Mouse (Mus musculus): ENCODE results near the gene Hjurp.

Hjurp gene

DNA sequence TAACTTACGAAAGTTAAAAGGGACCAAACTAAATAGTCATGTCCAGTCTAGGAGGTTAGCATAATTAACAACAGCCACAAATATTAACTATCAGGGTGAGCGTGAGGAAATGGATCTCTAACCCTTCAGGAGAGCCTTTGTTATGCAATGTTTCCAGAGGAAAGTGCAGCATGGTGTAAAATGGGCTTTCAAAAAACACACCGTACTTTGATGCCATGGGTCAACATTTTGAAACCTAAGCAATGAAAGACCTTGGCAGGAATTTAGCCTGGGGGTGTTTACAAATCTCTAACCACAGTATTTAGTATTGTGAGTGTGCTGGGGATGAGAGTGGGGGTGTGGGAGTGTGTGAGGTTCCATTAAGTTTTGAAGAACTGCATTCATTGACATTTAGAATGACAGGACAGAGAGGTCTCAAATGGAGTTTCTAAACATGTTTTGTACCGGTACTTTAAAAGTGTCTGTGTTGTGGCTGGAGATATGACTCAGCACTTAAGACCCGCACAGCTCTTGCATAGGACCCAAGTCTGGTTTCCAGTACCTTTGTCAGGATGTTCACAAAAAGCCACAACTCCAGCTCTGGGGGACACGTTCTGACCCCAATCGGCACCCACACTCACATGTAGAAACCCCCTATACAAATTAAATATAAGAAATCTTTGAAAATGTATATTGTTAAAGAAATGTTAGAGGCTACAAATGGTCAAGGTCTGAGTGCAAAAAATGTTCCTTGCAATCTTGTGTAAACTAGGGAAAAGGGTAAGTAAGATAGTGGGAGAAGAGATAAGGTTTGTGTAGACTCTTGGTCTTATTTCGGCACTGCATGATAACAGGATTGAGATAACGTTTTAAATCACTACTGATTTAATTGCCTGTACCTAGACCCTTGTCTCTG lies 1.9 kb upstream of the Hjurp start:
- DNase-seq, result peak; percentile 33 to 47

DNA sequence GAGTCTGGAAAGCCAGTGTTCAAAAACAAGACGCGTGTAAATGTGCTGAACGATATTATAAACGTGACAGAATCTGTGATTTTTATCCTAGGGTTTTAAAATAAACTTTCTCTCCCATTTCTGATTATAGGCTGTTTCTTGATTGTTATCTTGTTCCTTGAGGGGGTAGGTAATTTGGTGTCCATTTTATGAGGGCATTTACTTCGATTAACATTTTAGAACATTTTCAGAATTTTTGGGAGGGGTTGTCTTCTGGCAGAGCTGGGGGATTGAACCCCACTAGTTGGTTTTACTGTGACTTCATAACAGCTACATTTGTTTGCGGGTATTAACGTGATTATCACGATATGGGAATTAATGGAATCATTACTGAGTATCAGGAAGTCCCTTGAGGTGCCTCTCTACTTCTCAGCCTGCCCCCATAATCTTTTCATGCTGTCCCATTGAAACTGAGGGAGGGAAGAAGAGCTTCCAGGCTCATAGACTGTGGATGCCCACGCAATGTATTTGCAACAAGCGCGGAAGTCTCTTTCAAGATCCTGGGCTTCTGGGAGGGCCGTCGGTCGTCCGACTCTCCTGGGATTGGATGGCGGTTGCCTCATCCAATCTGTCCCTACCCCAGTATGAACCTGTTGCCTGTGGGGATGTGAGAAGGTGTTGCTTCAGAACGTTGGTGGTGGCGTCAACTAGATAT lies 532 bp upstream of the Hjurp start:
- peak in 1 of 2 experiments; percentile 38 for DNase-seq

DNA sequence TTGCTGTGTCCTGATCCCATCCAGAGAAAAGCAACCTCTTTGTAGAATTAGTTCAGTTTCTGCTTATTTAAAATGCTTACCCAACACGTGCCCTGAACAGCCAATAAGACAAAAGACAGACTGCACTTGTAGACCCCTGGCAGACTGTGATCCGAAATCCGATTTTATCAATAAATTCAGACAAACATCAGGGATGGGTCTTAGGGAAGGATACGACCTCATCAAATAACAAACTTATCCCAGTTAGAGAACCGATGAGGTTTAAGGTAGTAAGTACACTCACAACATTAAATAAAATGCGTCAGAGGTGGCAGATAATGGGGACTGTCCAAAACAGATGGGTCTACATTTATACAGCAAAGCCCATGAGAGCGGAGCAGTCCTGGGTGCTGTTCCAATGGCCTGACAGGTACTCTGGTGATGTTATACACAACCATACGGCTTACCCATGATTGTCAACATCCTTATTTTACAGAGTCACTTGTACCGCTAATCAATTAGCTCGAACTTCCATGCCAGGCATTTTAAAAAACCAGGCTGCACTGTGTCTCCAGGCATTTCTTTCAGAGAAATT lies 822 bp downstream of the Hjurp start:
- DNase-seq, result no peak

DNA sequence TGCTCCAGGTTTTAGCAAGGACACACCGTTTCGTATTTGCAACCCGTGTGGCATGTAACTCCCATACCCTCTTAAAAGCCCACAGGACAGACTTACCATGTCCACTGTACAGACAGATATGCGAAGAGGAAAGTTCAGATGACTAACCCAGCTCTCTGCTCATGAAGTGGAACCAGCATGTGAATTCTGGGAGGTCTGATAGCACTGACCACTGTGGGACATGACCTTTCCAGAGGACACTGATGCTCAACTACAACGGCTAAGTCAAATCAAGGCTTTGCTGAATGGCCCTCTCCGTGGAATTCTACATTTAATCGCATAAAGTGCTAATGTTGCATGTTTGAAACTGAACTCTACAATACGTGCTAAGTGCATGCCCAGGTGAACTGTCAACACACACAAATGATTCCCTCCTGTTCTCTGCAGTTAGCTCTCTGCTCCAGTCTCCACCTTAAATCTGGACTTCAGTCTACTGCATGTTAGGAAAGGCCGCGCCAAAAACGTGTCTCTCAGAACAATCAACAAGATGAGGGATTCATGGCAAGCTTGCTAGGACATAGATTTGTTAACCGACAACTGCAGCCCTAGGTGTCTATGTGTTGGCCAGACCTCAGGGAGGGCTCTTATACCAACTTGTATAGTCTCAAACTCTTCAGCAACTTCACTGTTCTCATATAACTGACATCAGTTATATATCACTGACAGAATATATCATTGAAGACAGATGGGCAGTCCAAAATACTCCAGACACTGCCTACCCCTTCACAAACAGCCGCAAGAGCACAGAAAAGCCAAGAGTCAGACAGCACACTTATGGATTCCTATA lies 1.5 kb downstream of the Hjurp start:
- peak in 1 of 2 experiments; percentile 29 for DNase-seq

DNA sequence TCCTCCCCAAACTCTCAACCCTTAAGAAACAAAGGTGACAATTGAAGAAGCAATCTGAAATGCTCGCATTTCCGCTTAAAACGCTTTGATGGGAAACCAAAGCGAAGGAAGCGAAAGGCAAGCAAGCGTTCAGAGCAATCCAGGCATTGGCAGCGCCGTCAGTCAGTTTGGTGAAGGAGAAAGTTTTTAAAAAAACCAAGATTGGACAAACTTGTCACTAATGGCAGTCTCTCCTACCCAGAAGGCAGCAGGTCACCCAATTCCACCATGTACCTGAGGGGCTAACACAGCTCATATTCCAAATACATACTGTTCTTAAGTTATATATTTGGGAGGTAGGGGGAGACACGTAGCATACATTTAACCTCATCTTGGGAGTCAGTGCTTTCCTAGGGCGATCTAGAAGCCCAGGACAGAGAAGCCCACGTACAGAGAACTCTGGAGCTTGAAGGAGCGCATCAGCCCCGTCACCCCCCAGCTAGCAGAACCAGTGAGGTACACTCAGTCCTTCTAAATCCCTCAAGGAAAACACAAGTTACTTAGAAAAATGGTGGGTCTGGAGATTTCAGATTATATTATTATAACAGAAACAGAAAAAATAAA lies 2.3 kb downstream of the Hjurp start:
- DNase-seq, result no peak

DNA sequence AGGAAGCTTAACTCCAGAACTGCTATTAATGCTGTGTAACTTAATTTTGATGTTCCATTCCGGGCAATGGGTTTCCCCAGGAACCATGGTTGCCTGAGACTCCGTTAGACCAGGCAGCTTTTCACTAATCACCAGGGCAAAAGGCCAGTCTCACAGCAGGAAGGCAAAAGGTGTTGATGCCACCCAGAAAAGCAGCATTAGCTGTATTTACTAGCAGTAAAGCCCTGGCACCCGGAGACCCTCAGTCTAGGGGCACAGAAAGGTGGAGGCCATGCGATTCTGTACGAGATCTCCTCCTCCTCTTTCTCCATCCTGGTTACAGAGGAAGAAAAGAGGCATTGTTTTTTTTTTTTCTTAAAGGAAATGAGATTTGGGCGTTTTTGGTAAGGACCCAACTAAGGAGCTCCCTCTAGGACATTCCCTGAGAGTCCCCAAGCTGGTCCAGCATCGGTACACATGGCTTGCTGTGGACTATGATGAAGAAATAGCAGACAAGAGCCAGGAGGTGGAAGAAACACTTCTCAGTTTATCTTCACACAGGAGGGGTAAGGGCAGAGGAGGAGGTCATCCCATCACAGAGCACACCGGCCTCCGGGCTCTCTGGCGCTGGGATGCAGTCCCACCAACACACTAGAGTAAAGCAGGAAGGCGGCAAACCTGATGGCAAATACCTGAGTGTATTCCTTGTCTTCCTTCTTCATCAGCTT lies 2.9 kb downstream of the Hjurp start:
- DNase-seq, result peak in 1 of 2 experiments; percentile 40

DNA sequence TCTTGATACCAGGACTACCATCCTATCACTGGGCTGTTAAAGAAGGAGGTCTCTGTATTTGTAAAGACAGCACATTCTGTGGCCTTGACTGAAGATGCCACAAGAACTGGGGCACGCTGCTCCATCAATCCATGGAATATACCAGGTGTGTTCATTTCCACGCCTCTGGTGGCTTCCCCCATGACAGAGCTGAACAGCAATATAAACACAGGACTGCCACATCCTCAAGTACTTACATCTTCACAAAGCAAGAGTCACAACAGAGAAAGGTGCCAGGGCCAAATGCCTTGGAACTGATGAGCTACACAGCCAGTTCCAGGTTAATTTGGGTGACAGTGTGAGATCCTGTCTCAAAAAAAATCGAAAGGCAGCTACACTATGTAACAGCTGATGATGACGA lies 3.6 kb downstream of the Hjurp start:
- DNase-seq, result no peak

DNA sequence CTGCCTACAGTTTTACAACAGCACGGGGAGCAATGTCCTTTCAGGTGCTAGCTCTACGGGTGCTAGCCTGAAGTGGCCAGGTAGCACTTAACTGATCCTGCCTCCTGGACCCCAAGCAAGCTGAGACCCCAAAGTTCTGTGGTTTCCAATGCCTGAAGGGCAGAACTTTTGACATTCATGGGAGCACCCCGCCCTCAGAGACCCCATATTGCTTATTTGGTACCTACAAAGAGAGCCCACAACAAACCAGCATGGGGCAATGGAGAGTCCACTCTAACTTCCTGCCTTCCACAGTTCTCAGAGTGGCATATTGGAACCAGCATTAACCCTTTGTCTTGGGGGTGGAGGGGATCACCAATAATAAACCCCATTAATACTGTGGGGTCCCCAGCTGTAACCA lies 4.1 kb downstream of the Hjurp start:
- peak in 1 of 2 experiments; percentile 36 for DNase-seq

DNA sequence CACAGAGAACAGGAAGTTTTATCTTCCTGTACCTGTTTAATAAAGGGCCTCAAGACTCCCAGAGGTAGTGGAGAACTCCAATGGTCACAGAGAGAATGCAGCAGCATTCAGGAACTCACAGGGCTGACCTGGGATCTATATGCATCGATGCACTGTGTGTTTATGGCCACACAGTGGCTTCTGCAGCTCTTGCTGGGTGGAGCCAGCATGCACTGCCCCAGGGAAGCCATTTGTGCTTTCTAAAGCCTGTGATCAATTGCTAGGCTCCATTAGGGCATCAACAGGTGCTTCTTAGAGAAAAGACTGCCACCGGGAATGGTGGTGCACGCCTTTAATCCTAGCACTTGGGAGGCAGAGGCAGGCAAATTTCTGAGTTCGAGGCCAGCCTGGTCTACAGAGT lies 4.6 kb downstream of the Hjurp start:
- DNase-seq, result no peak

DNA sequence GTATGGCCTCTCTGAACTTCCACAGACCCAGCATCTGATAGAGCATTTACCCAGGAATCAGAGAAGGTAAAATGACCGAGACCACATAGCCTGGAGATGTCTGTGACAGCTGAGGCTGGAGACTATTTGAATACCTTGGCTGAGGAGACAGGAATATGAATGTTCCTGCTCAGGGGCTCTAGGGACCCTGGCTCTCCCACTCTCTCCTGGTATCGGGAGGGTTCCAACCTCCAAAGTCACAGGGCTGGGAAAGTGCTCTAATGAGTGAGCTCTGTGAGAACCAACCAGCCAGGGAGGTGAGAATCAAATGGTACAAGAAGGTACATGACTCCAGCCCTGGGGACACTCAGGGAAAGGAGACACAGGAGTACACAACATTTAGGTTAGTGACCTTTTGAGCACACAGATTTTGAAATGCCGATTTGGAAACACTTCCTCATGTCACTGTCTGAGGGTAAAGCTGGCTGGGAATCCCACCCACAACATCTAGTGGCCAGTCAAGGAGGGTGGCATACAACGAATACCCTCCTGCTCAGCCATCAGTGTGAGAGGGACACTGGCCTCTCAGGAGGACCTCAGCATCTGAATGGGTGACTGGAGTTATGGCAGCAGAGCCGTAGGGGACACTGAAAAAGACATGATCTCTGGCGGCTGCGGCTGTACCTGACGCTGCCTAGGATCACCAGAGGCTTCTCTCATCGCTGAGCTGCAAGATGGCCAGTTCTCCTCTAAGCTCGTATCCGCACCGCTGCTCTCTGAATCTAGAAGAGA lies 7.7 kb downstream of the Hjurp start:
- DNase-seq, result peak in 1 of 2 experiments; percentile 43

DNA sequence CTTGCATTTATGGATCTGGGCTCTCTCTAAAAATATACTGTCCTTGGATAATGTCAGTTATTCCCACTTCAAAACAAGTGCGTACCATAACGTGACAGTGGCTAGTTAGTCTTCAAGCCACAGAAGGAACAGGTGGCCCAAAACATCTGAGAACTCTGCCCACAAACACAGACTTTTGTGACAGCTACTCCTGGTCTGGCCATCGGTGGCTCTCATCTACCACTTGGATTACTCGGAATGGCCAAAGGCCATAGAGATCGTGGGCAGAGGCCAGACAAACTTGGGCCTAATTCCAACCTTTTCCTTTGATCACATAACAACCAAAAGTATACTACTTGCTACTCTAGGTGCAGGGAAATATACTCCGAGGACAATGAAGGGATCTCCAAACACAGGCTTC lies 9.4 kb downstream of the Hjurp start:
- DNase-seq, result peak in 1 of 2 experiments; percentile 28

DNA sequence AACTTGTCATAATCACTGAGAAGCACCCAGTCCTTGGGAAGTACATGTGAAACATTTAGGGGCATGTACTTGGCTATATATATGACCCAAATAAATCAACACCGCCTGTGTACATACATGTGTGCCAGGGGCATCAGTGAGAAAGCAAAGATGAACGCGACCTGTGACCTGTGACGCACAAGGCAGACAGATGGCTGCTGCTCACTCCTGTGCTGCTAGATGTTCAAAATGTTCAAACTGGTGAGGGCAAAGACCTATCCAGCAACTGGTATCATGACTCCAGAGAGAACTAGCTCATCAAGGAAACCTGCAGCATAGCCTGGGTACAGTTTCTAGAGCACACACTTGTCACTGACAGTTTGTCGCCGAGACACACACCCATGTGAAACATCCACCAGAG lies 9.9 kb downstream of the Hjurp start:
- DNase-seq, result peak in 1 of 2 experiments; percentile 48

DNA sequence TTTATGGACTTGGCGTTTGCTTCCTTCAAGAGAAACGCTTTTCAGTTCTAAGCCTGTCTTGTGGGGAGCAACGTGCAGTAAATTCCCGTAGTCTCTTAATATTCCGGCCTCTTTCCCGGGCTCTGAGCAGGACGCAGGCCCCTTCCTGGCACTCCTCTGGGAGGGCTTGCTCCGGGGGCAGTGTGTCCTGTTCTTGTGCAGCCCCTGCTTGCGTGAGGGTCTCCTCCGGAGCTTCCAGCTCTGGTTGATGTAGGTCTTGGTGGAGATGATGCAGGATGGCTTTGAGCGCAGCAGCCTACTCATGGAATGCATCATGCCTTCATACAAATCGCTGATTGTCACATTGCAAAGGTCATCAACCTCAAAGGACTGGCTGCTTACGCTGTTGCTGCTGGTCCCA lies 11.3 kb downstream of the Hjurp start:
- peak in 1 of 2 experiments; percentile 31 for DNase-seq

DNA sequence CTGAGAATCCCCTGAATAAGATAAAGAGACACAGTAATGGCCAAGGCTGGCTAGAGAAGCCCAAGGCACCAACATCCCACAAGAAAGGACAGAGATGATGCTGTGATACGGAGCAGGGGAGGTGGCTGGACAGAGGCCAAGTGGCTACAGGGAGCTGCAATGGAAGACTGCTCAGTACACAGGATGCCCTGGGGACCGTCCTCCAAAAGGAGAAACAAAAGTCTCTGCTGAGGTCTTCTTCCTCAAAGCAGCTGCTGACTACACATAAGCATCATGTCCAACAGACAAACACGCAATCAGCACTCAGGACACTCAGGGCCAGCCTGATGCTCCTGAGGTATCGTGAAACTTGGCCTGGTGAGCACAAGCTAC lies 12.6 kb downstream of the Hjurp start:
- DNase-seq, result peak in 1 of 2 experiments; percentile 49

DNA sequence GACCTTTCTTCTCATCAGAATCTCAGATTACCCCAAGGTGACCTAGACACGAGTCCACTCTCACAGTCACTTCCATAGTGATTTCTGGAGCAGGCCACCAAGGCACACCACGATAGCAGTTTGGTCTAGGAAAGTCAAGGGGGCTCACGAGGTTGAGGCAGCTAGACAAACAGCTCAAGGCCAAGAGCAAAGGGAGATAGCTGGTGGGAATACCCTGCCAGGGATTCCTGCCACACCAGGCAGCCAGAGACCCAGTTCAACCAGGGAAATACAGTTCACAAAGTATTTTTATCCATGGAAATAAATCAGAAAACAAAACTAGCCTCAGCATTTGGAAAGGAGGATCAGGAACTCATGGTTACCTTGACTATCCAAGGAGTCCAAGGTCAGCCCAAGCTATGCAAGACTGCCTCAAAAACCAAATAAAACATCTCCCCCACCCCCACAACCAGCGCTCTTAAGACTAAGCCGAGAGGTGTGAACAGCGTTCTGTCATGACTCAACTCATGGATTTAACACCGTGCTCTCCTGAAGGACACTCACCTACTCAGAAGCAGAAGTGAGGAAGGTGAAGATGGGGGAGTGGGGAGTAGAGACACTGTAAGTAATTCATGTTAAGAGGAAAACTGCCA lies 13.1 kb downstream of the Hjurp start:
- DNase-seq, result peak in 1 of 2 experiments; percentile 25

DNA sequence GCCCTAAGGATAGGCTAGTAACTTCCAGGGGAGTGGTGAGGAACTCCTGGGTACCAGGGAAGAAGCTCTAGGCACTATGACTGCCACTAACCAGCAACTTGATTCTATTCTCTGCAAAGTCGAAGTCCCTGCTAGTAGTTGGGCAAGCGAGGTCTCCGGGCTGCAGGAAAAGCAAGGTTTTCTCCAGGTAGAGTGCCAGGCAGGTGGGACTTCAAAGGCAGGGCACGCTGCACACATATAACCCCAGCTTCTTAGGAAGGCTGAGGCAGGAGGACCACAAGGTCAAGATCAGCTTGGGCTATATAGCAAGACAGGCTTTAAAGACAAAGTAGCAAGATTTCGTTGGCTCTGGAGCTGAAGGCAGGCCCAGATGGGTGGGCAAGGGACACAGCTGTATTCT lies 13.7 kb downstream of the Hjurp start:
- DNase-seq, result peak in 1 of 2 experiments; percentile 39

DNA sequence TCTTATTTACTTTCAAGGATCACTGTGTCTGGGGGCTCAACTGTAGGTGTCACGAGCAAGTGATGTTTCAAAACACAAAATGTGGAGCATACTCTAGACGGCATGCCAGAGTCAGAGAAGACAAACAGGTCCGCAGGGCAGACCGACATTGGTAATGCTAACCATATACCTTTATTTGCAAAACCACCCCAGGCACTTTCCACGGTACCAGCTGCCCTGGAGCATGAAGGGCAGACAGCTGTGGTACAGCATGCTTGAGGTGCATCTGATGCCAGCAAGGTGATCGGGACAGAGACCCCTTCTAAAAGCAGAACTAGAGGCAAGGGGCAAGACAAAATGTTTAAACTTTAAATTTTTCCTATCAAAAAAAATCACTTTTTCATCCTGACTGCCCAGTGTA lies 14.5 kb downstream of the Hjurp start:
- peak in 1 of 2 experiments; percentile 32 for DNase-seq

DNA sequence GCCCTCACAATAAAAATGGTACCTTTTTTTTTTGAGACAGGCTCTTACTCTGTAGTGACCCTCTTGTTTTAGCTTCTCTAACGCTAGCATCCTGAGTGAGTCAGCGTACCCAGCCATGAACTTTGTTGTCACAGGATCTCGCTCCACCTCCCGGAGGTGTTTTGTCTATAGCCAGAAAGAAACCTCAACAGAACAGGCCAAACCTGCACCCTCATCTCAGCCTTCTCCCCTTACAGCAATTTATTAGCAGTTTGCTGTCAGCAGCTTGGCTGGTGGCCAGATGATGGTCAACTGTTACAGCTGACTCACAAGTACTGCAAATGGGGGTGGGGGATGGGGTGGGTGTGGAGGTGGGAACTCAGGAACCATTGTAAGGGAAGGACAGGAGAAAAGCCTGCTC lies 15.2 kb downstream of the Hjurp start:
- peak in 1 of 2 experiments; percentile 60 for DNase-seq

DNA sequence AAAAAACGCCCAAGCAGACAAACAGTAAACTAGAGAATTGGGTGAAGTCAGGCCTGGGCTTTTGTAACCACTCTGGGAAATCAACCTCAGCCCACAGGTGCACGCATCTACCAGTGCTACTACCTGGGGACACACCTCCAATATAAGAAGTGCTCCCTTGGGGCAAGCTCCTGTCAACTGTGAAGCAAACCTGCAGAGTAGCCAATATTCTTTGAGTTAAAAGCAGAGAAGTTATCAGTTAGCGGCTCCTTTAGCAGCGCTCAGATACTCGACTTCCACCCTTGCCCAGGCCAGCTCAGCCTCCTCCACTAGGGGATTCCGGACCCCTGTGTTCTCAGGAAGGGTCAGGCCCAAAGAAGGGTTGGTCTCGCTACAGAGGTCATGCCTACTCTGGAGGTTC lies 15.7 kb downstream of the Hjurp start:
- peak in 1 of 2 experiments; percentile 37 for DNase-seq
